Mouse (Mus musculus): ENCODE measurements at regions not wholly inside any gene's neighbourhood (a gene's known extent, or its start where the extent isn't known, plus 50 kb on each side); places are given as distances from the start of the nearest gene placed in this dataset.
A peak's percentile ranks its signal among the peaks of the same experiment; 100 is the strongest.

DNA sequence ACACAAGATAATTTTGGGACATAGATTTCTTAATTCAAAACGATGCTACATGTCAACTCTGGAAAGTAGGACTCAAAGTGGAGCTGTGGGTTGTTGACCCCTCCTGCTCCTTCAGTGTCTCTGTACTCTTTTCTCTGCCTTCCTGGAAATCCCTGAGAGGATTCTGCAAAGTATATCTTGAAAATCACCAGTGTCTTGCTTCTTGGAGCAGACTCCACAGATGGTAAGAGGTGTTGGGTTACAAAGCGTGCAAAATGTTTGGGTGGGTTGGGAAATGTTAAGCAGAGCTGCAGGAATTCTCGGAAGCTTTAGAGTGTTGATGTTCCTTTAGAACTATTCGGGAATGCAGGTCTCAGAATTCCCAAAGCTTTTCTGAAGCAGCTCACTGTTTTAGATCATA lies 61.5 kb upstream of the Abcb5 start:
- peak; percentile 41 for DNase-seq (ENCODE audit: low spot score)

DNA sequence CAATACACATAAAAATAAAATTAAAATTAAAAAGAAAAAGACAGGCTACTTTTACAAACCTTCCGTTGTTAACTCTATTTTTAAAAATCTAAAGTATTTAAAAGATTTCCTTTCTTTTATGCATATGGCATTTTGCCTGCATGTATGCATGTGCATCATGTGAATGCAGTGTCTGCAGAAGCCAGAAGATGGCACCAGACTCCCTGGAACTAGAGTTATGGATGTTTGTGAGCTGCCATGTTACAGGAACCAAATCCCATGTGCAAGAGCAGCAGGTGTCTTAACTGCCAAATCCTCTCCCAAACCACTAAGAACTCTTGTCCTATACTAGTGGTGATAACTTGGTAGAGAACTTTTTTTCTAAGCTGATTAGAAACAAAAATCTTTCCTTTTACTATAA lies 60.1 kb upstream of the Abcb5 start:
- peak; percentile 81 for DNase-seq (ENCODE audit: low spot score)

DNA sequence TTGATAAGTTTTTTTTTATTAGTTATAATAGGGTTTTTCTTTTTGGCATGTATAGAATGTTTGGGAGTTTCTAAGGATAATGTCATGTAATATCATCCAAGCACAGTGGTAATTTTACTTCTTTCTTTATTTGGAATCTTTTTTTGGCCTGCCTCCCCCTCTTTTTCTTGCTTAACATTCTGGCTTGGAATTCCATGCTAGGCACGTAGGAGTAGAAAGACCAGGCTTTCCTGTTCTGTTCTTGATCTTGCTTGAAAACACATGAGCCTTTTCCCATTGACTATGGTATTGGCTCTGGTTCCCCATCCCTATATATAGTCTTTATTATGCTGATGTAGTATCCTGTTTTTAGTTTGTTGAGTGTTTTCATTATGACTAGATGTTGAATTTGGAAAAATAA lies 57.8 kb upstream of the Abcb5 start:
- no peak for DNase-seq (ENCODE audit: low spot score)

Measured in embryo, embryonic 10.5 days (tissue).